Mouse (Mus musculus) kidney, embryonic 14.5 days (tissue): ENCODE data around the gene Lmod3. TPM values are rescaled to one million over a fixed set of nuclear protein-coding genes. Genes with fewer than 3 reads are reported as not detected.

Experiments
- ATAC-seq: fragments of 200-750 bp; cut with Nextera tagmentation; 2 replicates; pipeline ENCODE4 v1.8.0; 2017; ENCODE audit warnings: moderate number of reproducible peaks, mild to moderate bottlenecking, moderate TSS enrichment, moderate library complexity; ENCODE audit not compliant: low FRiP score, low TSS enrichment
- H3K27ac ChIP-seq: fragments of 300-500 bp; sonication (generic); 2 replicates; pipeline ENCODE4 v1.5.1; 2014; ENCODE audit warnings: low read depth, mild to moderate bottlenecking, low read length, moderate library complexity, mixed read lengths
- H3K27me3 ChIP-seq: fragments of 300-500 bp; sonication (generic); 2 replicates; pipeline ENCODE4 v1.6.1; 2014; ENCODE audit warnings: mild to moderate bottlenecking, low read length; ENCODE audit not compliant: control insufficient read depth, insufficient read depth
- H3K36me3 ChIP-seq: fragments of 300-500 bp; sonication (generic); 2 replicates; pipeline ENCODE4 v1.6.1; 2014; ENCODE audit warnings: low read length, mixed read lengths; ENCODE audit not compliant: control insufficient read depth, insufficient read depth
- H3K4me1 ChIP-seq: fragments of 300-500 bp; sonication (generic); 2 replicates; pipeline ENCODE4 v1.6.1; 2014; ENCODE audit warnings: low read length, mixed read lengths; ENCODE audit not compliant: control insufficient read depth, insufficient read depth
- H3K4me2 ChIP-seq: fragments of 300-500 bp; sonication (generic); replicated peaks from 2 replicates; pipeline ENCODE4 v1.6.1; 2014; ENCODE audit warnings: low read depth, mild to moderate bottlenecking, low read length
- H3K4me3 ChIP-seq: fragments of 300-500 bp; sonication (generic); 2 replicates; pipeline ENCODE4 v1.5.1; 2014; ENCODE audit warnings: mild to moderate bottlenecking, low read length
- H3K9ac ChIP-seq: fragments of 300-500 bp; sonication (generic); 2 replicates; pipeline ENCODE4 v1.6.1; 2014; ENCODE audit warnings: low read depth, mild to moderate bottlenecking, low read length, moderate library complexity
- H3K9me3 ChIP-seq: fragments of 300-500 bp; sonication (generic); 2 replicates; pipeline ENCODE4 v1.6.1; 2016; ENCODE audit warnings: low read length; ENCODE audit not compliant: control insufficient read depth
- WGBS: fragments of 180-500 bp; shearing (Covaris S2); extraction: QIAGEN DNeasy Blood & Tissue Kit; methylation state at CpG from one replicate; pipeline ENCODE4 v1.1.7; 2014; 5-methylcytosine and 5-hydroxymethylcytosine counted together
- polyA plus RNA-seq: library from polyadenylated mRNA; unstranded; fragments of >200 nt; fragmentation: Nextera tagmentation; extraction: Ambion mirVana; gene quantifications from 2 replicates; pipeline ENCODE4 v1.2.1, GENCODE M21; 2014

Gene Lmod3
- polyA plus RNA-seq, 1 experiment from 2014 or later, result not detected

DNA sequence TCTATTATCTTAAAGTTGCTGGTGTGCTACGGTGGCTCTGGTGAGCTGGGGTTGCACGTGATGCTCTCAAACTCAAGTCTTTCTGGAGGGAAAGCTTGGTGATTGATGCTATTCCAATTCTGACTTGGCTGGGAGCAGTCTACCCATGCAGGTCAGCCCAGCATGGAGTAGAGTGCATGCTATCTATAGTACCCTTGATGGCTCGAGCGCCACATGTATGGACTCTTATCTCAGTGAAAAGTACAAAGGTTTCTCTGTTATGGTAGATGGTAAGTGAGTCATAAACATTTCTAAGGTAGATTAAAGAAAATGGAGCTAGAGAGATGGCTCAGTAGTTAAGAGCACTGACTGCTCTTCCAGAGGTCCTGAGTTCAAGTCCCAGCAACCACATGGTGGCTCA, 10.0 kb downstream of the Lmod3 start:
- Histone ChIP-seq H3K9me3 (no peaks in the 10 kb centered on the region), H3K9ac (no peak overlapping the region), H3K36me3 (no peaks in the 10 kb centered on the region), H3K4me3 (no peak overlapping the region), H3K4me1 (no peaks in the 10 kb centered on the region), H3K27ac (no peak overlapping the region), H3K4me2 (no peak overlapping the region), H3K27me3 (no peaks in the 10 kb centered on the region)
- ATAC-seq, result no peak
- 91% methylated on average over 4 of the region's 4 CpGs for WGBS

DNA sequence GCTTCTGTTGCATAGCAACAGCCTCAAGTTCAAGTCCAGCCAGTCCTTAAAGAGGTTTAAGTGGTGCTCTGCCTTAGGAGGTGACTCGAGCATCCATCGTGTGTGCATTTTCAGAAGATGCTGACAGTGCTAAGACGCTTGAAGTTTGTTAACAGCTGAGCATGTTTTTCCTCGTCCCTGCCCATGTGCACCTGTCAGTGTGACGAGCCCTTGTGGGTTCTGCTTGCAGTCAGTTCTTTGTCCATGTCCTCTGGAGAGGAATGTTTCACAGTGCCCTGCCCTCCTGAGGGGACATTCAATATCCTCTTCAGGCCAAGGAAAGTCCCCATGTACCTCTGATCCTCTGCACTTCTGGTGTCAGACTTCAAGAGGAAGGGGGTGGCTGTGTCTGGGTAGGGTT, 12.5 kb downstream of the Lmod3 start:
- Histone ChIP-seq H3K27ac (no peak overlapping the region), H3K27me3 (no peaks in the 10 kb centered on the region), H3K4me2 (no peak overlapping the region), H3K9me3 (no peaks in the 10 kb centered on the region), H3K36me3 (no peaks in the 10 kb centered on the region), H3K9ac (no peak overlapping the region), H3K4me1 (no peaks in the 10 kb centered on the region), H3K4me3 (no peak overlapping the region)
- ATAC-seq, result no peak
- 81% methylated on average over 5 of the region's 5 CpGs for WGBS

DNA sequence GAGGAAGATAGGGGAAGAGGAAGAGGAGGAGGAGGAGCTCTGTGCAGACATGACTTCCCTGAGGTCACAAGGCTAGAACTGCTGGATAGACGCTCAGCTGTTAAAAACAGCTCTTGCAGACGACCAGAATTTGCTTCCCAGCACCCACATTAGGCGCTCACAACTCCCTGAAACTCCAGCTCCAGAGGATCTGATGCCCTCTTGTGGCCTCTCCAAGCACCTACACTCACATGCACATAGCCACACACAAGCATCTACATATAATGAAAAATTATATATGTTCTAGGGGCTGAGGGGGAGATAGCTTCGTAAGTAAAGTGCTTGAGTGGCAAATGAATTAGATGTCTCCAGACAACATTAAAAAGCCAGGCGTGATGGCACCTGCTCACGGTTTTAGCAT, 13.2 kb downstream of the Lmod3 start:
- Histone ChIP-seq H3K27ac (no peak overlapping the region), H3K4me2 (no peak overlapping the region), H3K4me3 (no peak overlapping the region), H3K9me3 (no peaks in the 10 kb centered on the region), H3K4me1 (no peaks in the 10 kb centered on the region), H3K27me3 (no peaks in the 10 kb centered on the region), H3K9ac (no peak overlapping the region), H3K36me3 (no peaks in the 10 kb centered on the region)
- ATAC-seq, result no peak
- 95% methylated on average over 6 of the region's 6 CpGs for WGBS

DNA sequence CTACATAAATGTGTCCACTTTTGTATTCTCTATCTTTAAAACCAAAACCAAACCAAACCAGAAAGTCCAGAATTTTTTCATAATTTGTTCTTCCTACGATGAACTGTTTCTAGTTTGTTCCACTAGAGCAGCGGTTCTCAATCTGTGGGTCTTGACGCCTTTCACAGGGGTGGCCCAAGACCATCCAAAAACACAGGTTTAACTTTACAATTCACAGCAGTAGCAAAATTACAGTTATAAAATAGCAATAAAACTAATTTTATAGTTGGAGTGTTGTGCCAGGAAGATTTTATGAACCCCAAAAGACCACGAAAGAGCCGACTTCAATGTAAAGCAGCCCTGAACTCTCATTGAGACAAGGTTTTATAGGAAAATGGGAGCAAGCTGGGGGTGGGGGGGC, 16.5 kb downstream of the Lmod3 start:
- H3K27me3 ChIP-seq, result no peaks in the 10 kb centered on the region
- H3K36me3 ChIP-seq, result peaks cover 7% of the 10 kb centered on the region; the same call in 1 of the 2 replicates
- no peak overlapping the region for H3K4me2 ChIP-seq
- H3K4me3 ChIP-seq, result no peak overlapping the region
- WGBS, result 88% methylated on average over 5 of the region's 5 CpGs
- ATAC-seq, result no peak
- H3K9me3 ChIP-seq, result no peaks in the 10 kb centered on the region
- no peak overlapping the region for H3K9ac ChIP-seq
- H3K4me1 ChIP-seq, result no peaks in the 10 kb centered on the region
- no peak overlapping the region for H3K27ac ChIP-seq

DNA sequence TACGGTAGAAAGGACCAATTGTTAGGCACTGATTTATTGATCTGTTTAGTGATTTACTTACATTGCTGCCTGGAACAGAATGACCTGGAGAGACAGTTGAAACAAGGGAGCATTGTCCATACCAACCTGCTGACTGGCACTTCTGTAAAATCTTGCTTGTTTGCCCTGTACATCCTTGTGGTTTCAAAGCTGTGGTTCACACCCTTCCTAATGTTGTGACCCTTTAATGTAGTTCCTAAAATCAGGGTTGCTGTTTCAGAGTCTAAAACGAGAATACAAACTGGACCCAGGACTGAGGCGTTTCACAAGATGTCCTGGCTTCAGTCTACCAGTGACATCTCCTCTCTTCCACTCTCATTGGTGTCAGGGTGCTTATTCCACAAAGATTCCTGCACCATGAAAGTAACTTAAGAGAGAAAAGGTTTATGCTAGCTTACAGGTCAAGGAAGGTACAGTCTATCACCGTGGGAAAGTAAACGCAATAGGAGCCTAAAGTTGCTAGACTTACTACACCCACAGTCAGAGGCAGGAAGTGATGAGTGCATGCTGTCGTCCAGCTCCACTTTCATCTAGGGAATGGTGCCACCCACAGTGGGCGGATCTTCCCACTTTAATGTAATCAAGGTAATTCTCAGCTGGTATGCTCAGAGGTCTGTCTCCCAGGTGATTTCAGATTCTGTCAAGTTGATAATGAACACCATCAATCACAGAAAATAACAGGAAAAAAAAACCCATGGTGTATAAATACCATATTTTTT, 17.5 kb downstream of the Lmod3 start:
- no peak for ATAC-seq
- Histone ChIP-seq H3K9ac (no peak overlapping the region), H3K9me3 (no peaks in the 10 kb centered on the region), H3K27me3 (no peaks in the 10 kb centered on the region), H3K4me2 (no peak overlapping the region), H3K36me3 (peaks cover 7% of the 10 kb centered on the region; the same call in 1 of the 2 replicates), H3K4me1 (no peaks in the 10 kb centered on the region), H3K27ac (no peak overlapping the region), H3K4me3 (no peak overlapping the region)
- 80% methylated on average over 7 of the region's 7 CpGs for WGBS

DNA sequence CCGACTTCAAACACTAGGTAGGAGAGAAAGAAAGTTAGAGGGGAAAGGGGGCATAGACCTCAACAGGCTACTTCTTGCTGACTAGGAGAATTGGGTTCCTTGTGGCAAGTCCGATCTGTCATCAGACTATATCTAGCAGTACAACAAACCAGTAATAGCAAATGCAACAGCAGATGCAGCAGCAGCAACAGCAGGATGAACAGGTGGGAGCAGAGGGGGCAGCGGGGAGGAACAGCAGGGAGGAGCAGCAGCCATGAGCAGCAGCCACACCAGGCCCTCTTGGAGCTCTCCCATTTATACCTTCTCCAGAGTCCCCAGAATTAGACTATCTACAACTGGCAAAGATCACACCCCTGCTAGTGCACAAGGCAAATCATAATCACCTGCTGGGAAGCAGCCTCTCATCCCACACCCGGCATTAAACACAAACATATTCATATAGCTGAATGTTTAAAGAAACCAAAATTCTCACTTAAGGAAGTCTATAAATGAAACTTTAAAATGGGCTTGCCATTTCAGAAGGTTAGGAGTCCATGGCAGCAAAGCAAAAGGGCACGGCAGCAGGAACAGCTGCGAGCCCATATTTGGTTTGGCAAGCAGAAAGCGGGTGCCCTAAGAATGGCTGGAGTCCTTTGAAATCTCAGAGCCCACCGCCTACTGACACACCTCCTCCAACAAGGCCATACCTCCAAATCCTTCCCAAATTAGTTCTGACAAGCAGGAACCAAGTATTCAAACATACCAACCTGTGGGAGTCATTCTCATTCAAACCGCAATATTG, 25.3 kb downstream of the Lmod3 start:
- Histone ChIP-seq H3K36me3 (no peaks in the 10 kb centered on the region; the same call in 1 of the 2 replicates), H3K4me1 (no peaks in the 10 kb centered on the region), H3K27me3 (no peaks in the 10 kb centered on the region), H3K9ac (no peak overlapping the region), H3K4me2 (no peak overlapping the region), H3K9me3 (no peaks in the 10 kb centered on the region), H3K4me3 (no peak overlapping the region), H3K27ac (no peak overlapping the region)
- 92% methylated on average over 9 of the region's 9 CpGs for WGBS
- ATAC-seq, result no peak

DNA sequence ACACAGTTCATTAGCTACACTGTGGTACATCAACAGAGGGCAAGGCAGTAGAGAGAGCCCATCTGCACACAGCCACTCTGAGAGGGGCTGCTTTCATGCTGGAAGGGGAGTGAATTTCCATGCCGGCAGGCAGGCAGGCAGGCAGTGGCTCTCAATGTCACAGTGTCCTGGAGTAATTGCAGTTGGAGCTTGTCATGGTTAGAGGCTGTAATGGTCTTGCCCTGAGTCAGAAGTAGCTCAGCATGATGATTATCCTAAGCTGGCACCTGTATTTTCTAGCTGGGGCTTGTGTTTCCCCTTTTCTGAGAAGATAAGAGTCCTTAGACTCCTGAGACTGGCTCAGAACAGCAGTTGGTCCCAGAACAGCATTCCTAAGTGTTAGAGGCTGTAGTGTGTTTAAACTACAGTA, 26.5 kb downstream of the Lmod3 start:
- Histone ChIP-seq H3K4me2 (no peak overlapping the region), H3K36me3 (no peaks in the 10 kb centered on the region; the same call in 1 of the 2 replicates), H3K9ac (no peak overlapping the region), H3K27ac (no peak overlapping the region), H3K4me3 (no peak overlapping the region), H3K4me1 (no peaks in the 10 kb centered on the region), H3K27me3 (no peaks in the 10 kb centered on the region), H3K9me3 (no peaks in the 10 kb centered on the region)
- ATAC-seq, result no peak
- WGBS, result 71% methylated on average over 1 of the region's 1 CpGs

DNA sequence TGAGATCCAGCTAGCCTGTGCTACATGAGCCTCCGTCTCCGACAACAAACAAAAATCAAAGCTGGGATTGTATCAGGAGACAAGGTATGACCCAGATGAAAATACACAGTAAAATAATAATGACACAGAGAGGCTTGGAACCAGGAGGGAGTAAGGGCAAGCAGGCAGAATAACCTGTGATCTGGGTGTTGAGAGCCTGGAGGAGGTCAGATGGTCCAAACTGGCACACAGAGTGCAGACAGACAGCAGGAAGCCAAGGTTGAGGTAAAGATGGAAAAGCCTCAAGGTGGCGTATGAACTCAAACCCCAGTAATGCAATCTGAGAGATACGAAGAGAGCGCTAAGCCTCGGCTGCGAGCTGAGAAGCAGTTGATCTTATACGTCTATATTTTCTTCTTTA, 28.1 kb downstream of the Lmod3 start:
- H3K36me3 ChIP-seq, result no peaks in the 10 kb centered on the region; the same call in 1 of the 2 replicates
- H3K4me2 ChIP-seq, result no peak overlapping the region
- no peak overlapping the region for H3K4me3 ChIP-seq
- no peaks in the 10 kb centered on the region for H3K27me3 ChIP-seq
- no peak for ATAC-seq
- no peaks in the 10 kb centered on the region for H3K4me1 ChIP-seq
- no peaks in the 10 kb centered on the region for H3K9me3 ChIP-seq
- no peak overlapping the region for H3K9ac ChIP-seq
- H3K27ac ChIP-seq, result no peak overlapping the region
- WGBS, result 91% methylated on average over 8 of the region's 8 CpGs

DNA sequence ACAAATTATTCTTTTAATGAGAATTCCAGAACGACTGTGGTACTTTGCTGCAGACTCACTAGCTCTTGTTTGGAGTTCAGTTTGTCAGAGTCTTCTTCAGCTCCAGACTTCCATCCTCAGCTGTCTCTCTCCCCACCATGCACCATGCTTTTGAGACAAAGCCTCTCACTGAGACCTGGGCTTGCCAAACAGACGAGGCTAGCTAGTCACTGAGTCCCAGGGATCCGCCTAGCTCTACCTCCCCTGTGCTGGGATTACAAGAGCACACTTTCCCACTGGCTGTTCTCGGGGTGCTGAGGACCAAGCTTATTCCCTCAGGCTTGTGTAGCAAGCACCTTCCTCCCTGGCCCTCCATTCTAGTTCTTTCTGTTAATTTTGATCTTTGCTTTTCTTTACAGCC, 29.0 kb downstream of the Lmod3 start:
- Histone ChIP-seq H3K27me3 (no peaks in the 10 kb centered on the region), H3K36me3 (no peaks in the 10 kb centered on the region), H3K27ac (no peak overlapping the region), H3K9me3 (no peaks in the 10 kb centered on the region), H3K9ac (no peak overlapping the region), H3K4me2 (no peak overlapping the region), H3K4me1 (no peaks in the 10 kb centered on the region), H3K4me3 (no peak overlapping the region)
- no peak for ATAC-seq
- 86% methylated on average over 4 of the region's 4 CpGs for WGBS
